Comparison of ENCODE assay signal across 10 mouse cellular contexts in genomic region chr11:102214430-102215156, GRCm38 (mm10). TPM values are rescaled to one million over a fixed set of nuclear protein-coding genes. Genes with fewer than 3 reads are reported as not detected.
DNase-seq lines count a peak whose midpoint lies in the region; ATAC-seq and TF ChIP-seq lines count a peak whose summit lies in the region.
"Had no signal": no experiment of that assay in that cellular context is flagged by ENCODE, and none has a peak within 500 bp of the region (broad histone marks: within the 10 kb centered on the region; RNA-seq: fewer than 3 reads in every experiment).

No protein-coding gene starts in this region.

- intact Hi-C loops in left cerebral cortex, adult 2 months (cut with DNase I) = no loop called here
- intact Hi-C loops in left cerebral cortex, postnatal 36 days (cut with DNase I) = no loop called here

- H3K9me3 ChIP-seq in limb, embryonic 15.5 days = no peaks in the 10 kb centered on the region

- TF ChIP-seq CTCF in left cerebral cortex, adult 2 months (IDR thresholded peaks at IDR 0.05) = no peak

- peak overlapping the region; percentile 25; the same call in 1 of the 2 replicates for H3K27ac ChIP-seq in left cerebral cortex, adult 2 months
- H3K27ac ChIP-seq in limb, embryonic 15.5 days = peak overlapping the region; percentile 22; the same call in 1 of the 2 replicates

- H3K9ac ChIP-seq in limb, embryonic 15.5 days = no peak overlapping the region

- no peak overlapping the region for H3K4me3 ChIP-seq in left cerebral cortex, adult 2 months
- no peak overlapping the region for H3K4me3 ChIP-seq in limb, embryonic 15.5 days

- 55% methylated on average over 10 of the region's 10 CpGs for WGBS in limb, embryonic 15.5 days

- H3K36me3 ChIP-seq in limb, embryonic 15.5 days = peaks cover 10% of the 10 kb centered on the region

- peaks cover 87% of the 10 kb centered on the region for H3K4me1 ChIP-seq in limb, embryonic 15.5 days

- 0 out of 2 replicates have a peak overlapping the region, but pooled peaks have one; percentile 12 for H3K4me2 ChIP-seq in limb, embryonic 15.5 days

- no peaks in the 10 kb centered on the region for H3K27me3 ChIP-seq in limb, embryonic 15.5 days

- ATAC-seq in limb, embryonic 15.5 days (ENCODE audit: insufficient number of reproducible peaks, low FRiP score, low TSS enrichment, low read depth) = no peak
- no peak for ATAC-seq in activated CD4-positive, CD25-positive, alpha-beta regulatory T cell, adult 4 months

- DNase-seq in embryo, embryonic 10.5 days (ENCODE audit: low spot score) = peak; percentile 36
- DNase-seq in embryo, embryonic 11 days = no peak
- DNase-seq in left cerebral cortex, adult 2 months (ENCODE audit: extremely low spot score in 1 of 2, low spot score in 2 of 2) = no peak
- no peak for DNase-seq in left cerebral cortex, postnatal 36 days (ENCODE audit: low spot score in 2 of 2)
- DNase-seq in cerebellum, postnatal 36 days = peak; percentile 49 to 51
- no peak for DNase-seq in frontal cortex, postnatal 36 days (ENCODE audit: low spot score in 2 of 2)
- DNase-seq: left cerebral cortex, postnatal 4 days; right cerebral cortex, adult 18-20 months had no signal

RNA-seq across cellular contexts. Expression of gene Hdac5, which starts 15.4 kb away (rescaled TPM):
- 100 to 1,000 TPM; 286 to 315 TPM for total RNA-seq in left cerebral cortex, adult 2 months (2021)
- total RNA-seq in left cerebral cortex, postnatal 36 days (2021) = 100 to 1,000 TPM; 270 to 275 TPM
- polyA plus RNA-seq in limb, embryonic 15.5 days (2015; fragmentation: Nextera tagmentation; extraction: Ambion mirVana) = 94.1 and 96.7 TPM in 2 replicates
- polyA plus RNA-seq in activated CD4-positive, CD25-positive, alpha-beta regulatory T cell, adult 4 months (2017; shearing (Covaris generic)) = 1 to 10 TPM; 6.0 to 9.3 TPM

RNA-seq across cellular contexts. Expression of gene G6pc3, which starts 25.2 kb away (rescaled TPM):
- 10 to 100 TPM; 62.9 to 69.8 TPM for total RNA-seq in left cerebral cortex, adult 2 months (2021)
- total RNA-seq in left cerebral cortex, postnatal 36 days (2021) = 10 to 100 TPM; 56.1 to 67.2 TPM
- polyA plus RNA-seq in limb, embryonic 15.5 days (2015; fragmentation: Nextera tagmentation; extraction: Ambion mirVana) = 25.1 and 27.6 TPM in 2 replicates
- 10 to 100 TPM; 24.6 to 36.3 TPM for polyA plus RNA-seq in activated CD4-positive, CD25-positive, alpha-beta regulatory T cell, adult 4 months (2017; shearing (Covaris generic))

RNA-seq across cellular contexts. Expression of gene Lsm12, which starts 29.5 kb away (rescaled TPM):
- 10 to 100 TPM; 55.2 to 58.9 TPM for total RNA-seq in left cerebral cortex, adult 2 months (2021)
- 10 to 100 TPM; 58.0 to 58.7 TPM for total RNA-seq in left cerebral cortex, postnatal 36 days (2021)
- polyA plus RNA-seq in limb, embryonic 15.5 days (2015; fragmentation: Nextera tagmentation; extraction: Ambion mirVana) = 119 and 130 TPM in 2 replicates
- 10 to 100 TPM; 44.8 to 78.5 TPM for polyA plus RNA-seq in activated CD4-positive, CD25-positive, alpha-beta regulatory T cell, adult 4 months (2017; shearing (Covaris generic))

RNA-seq across cellular contexts. Expression of gene BC030867, which starts 34.1 kb away (rescaled TPM):
- 1 to 10 TPM; 1.0 to 2.0 TPM for total RNA-seq in left cerebral cortex, adult 2 months (2021)
- total RNA-seq in left cerebral cortex, postnatal 36 days (2021) = 1 to 10 TPM; 1.2 TPM
- 13.0 and 13.8 TPM in 2 replicates for polyA plus RNA-seq in limb, embryonic 15.5 days (2015; fragmentation: Nextera tagmentation; extraction: Ambion mirVana)
- polyA plus RNA-seq in activated CD4-positive, CD25-positive, alpha-beta regulatory T cell, adult 4 months (2017; shearing (Covaris generic)) = 1 to 10 TPM; 2.0 to 3.8 TPM

RNA-seq across cellular contexts. Expression of gene Asb16, which starts 54.0 kb away (rescaled TPM):
- total RNA-seq in left cerebral cortex, adult 2 months (2021) = 1 to 10 TPM; 1.2 to 1.4 TPM
- total RNA-seq in left cerebral cortex, postnatal 36 days (2021) = 1 to 10 TPM; 1.2 to 1.7 TPM
- 0.20 and 0.24 TPM in 2 replicates for polyA plus RNA-seq in limb, embryonic 15.5 days (2015; fragmentation: Nextera tagmentation; extraction: Ambion mirVana)
- polyA plus RNA-seq in activated CD4-positive, CD25-positive, alpha-beta regulatory T cell, adult 4 months (2017; shearing (Covaris generic)) = not detected

Comparison
In these comparisons a context has a peak if more than half of its experiments do, and no peak if none do; other contexts are left out.
1. DNase-seq: peak in embryo, embryonic 10.5 days (single experiment) and cerebellum, postnatal 36 days (2 of 2); none in embryo, embryonic 11 days (single experiment), left cerebral cortex, adult 2 months (0 of 2), left cerebral cortex, postnatal 36 days (0 of 2) and frontal cortex, postnatal 36 days (0 of 2).